Mouse (Mus musculus) stomach, embryonic 15.5 days (tissue): Measurements from ENCODE around the gene Cpsf6. TPM values are rescaled to one million over a fixed set of nuclear protein-coding genes. Genes with fewer than 3 reads are reported as not detected.

Experiments used
- ATAC-seq: fragments of 200-750 bp; cut with Nextera tagmentation; 2 replicates; pipeline ENCODE4 v1.8.0; 2017; ENCODE audit warnings: low read depth, moderate number of reproducible peaks, moderate TSS enrichment; ENCODE audit not compliant: insufficient read depth, low FRiP score
- H3K27ac ChIP-seq: fragments of 300-500 bp; sonication (generic); 2 replicates; pipeline ENCODE4 v1.5.1; 2015; ENCODE audit warnings: mild to moderate bottlenecking, inconsistent platforms
- H3K27me3 ChIP-seq: fragments of 300-500 bp; sonication (generic); replicated peaks from 2 replicates; pipeline ENCODE4 v1.6.1; 2015; ENCODE audit warnings: inconsistent platforms
- H3K36me3 ChIP-seq: fragments of 300-500 bp; sonication (generic); 2 replicates; pipeline ENCODE4 v1.6.1; 2015; ENCODE audit warnings: inconsistent platforms
- H3K4me1 ChIP-seq: fragments of 300-500 bp; sonication (generic); 2 replicates; pipeline ENCODE4 v1.6.1; 2015; ENCODE audit warnings: inconsistent platforms
- H3K4me2 ChIP-seq: fragments of 300-500 bp; sonication (generic); 2 replicates; pipeline ENCODE4 v1.6.1; 2015; ENCODE audit warnings: mild to moderate bottlenecking, inconsistent platforms
- H3K4me3 ChIP-seq: fragments of 300-500 bp; sonication (generic); replicated peaks from 2 replicates; pipeline ENCODE4 v1.5.1; 2015; ENCODE audit warnings: inconsistent platforms
- H3K9ac ChIP-seq: fragments of 300-500 bp; sonication (generic); 2 replicates; pipeline ENCODE4 v1.6.1; 2015; ENCODE audit warnings: inconsistent platforms
- H3K9me3 ChIP-seq: fragments of 300-500 bp; sonication (generic); 2 replicates; pipeline ENCODE4 v1.6.1; 2016; ENCODE audit warnings: inconsistent platforms
- WGBS: fragments of 180-500 bp; shearing (Covaris S2); methylation state at CpG from one replicate; pipeline ENCODE4 v1.1.7; 2015; 5-methylcytosine and 5-hydroxymethylcytosine counted together
- polyA plus RNA-seq: library from polyadenylated mRNA; unstranded; fragments of >200 nt; fragmentation: Nextera tagmentation; extraction: Ambion mirVana; gene quantifications from 2 replicates; pipeline ENCODE4 v1.2.1, GENCODE M21; 2015

The Cpsf6 gene
- 117 and 129 TPM in 2 replicates for polyA plus RNA-seq

DNA sequence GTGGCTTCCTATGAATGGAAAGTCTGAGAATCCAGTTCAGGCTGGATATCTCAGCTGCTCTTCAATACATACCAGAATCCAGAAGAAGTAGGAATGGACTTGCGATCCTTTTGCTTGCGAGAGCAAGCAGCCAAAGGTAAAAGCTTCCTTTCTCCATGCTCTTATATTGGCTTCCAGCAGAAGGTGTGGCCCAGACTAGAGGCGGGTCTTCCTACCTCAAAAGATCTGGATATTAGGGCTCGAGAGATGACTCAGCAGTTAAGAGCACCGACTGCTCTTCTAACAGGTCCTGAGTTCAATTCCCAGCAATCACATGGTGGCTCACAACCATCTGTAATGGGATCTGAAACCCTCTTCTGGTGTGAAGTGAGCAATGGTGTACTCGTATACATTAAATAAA, at the start of gene Cpsf6:
Gene Cpsf6, minus strand, starts transcription at position 108 of the 400 bp plus-strand sequence.
- no peaks in the 10 kb centered on the region for H3K9me3 ChIP-seq
- no peaks in the 10 kb centered on the region for H3K27me3 ChIP-seq
- ATAC-seq: no peak
- no peaks in the 10 kb centered on the region for H3K4me1 ChIP-seq
- no peak within 1 kb of the TSS for H3K4me3 ChIP-seq
- no peak within 1 kb of the TSS for H3K9ac ChIP-seq
- H3K4me2 ChIP-seq: no peak within 1 kb of the TSS
- no peak within 1 kb of the TSS for H3K27ac ChIP-seq
- no peaks in the 10 kb centered on the region for H3K36me3 ChIP-seq
- 75% methylated on average over 6 of the region's 6 CpGs for WGBS

DNA sequence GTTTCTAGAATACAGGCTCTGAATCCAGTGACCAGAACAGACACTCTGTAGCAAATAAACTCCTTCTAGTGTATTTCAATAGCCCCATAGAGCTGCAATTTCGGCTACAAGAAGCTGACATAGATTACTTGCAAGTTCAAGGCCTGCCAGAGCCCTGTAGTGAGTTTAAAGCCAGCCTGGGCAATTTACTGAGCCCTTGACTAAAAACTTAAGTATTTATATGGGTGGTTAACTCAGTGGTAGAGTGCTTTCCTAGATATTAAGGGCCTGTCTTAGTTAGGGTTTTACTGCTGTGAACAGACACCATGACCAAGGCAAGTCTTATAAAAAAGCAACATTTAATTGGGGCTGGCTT, 46.8 kb upstream of the Cpsf6 start:
- 76% methylated on average over 1 of the region's 1 CpGs for WGBS

GRCm38 (mm10) chr10:117425907-117426614, 46.2 kb upstream of the Cpsf6 start:
- ATAC-seq: no peak
- no peak overlapping the region for H3K27ac ChIP-seq
- H3K4me2 ChIP-seq: no peak overlapping the region
- no peak overlapping the region for H3K9ac ChIP-seq
- no peaks in the 10 kb centered on the region for H3K9me3 ChIP-seq
- no peaks in the 10 kb centered on the region for H3K4me1 ChIP-seq
- H3K27me3 ChIP-seq: no peaks in the 10 kb centered on the region
- H3K4me3 ChIP-seq: no peak overlapping the region
- no peaks in the 10 kb centered on the region for H3K36me3 ChIP-seq
- WGBS: 53% methylated on average over 11 of the region's 11 CpGs

More for the DNA sequence above, 46.8 kb upstream of the Cpsf6 start:
- H3K4me2 ChIP-seq: no peak overlapping the region
- no peaks in the 10 kb centered on the region for H3K27me3 ChIP-seq
- H3K4me3 ChIP-seq: no peak overlapping the region
- no peaks in the 10 kb centered on the region for H3K4me1 ChIP-seq
- no peak overlapping the region for H3K27ac ChIP-seq
- H3K36me3 ChIP-seq: no peaks in the 10 kb centered on the region
- ATAC-seq: no peak
- no peaks in the 10 kb centered on the region for H3K9me3 ChIP-seq
- H3K9ac ChIP-seq: no peak overlapping the region

DNA sequence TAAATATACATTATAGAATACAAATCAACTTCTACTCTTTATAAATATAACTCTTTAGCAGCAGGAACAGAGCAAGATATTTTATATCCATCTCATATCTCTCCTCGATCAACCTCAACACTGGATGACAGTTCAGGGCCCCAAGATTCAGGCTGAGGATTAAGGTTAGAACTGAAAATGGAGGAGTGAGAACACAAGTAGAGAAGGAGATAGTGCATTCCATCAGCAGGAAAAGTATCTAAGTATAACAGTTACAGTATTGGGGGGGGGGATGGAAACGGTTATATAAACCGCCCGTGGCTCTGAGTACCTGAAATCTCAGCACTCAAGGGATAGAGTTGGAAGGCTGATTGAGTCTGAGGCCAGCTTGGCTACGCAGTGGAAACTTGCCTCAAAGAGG, 45.2 kb upstream of the Cpsf6 start:
- no peak overlapping the region for H3K4me3 ChIP-seq
- H3K36me3 ChIP-seq: no peaks in the 10 kb centered on the region
- ATAC-seq: no peak
- no peak overlapping the region for H3K4me2 ChIP-seq
- H3K4me1 ChIP-seq: no peaks in the 10 kb centered on the region
- H3K27me3 ChIP-seq: no peaks in the 10 kb centered on the region
- no peak overlapping the region for H3K27ac ChIP-seq
- H3K9me3 ChIP-seq: no peaks in the 10 kb centered on the region
- WGBS: 91% methylated on average over 5 of the region's 5 CpGs
- H3K9ac ChIP-seq: no peak overlapping the region

GRCm38 (mm10) chr10:117424146-117424905, 44.5 kb upstream of the Cpsf6 start:
- H3K4me1 ChIP-seq: no peaks in the 10 kb centered on the region
- H3K4me2 ChIP-seq: no peak overlapping the region
- no peaks in the 10 kb centered on the region for H3K36me3 ChIP-seq
- no peak overlapping the region for H3K9ac ChIP-seq
- no peak overlapping the region for H3K27ac ChIP-seq
- 38% methylated on average over 3 of the region's 3 CpGs for WGBS
- no peaks in the 10 kb centered on the region for H3K9me3 ChIP-seq
- no peak for ATAC-seq
- no peak overlapping the region for H3K4me3 ChIP-seq
- H3K27me3 ChIP-seq: no peaks in the 10 kb centered on the region

DNA sequence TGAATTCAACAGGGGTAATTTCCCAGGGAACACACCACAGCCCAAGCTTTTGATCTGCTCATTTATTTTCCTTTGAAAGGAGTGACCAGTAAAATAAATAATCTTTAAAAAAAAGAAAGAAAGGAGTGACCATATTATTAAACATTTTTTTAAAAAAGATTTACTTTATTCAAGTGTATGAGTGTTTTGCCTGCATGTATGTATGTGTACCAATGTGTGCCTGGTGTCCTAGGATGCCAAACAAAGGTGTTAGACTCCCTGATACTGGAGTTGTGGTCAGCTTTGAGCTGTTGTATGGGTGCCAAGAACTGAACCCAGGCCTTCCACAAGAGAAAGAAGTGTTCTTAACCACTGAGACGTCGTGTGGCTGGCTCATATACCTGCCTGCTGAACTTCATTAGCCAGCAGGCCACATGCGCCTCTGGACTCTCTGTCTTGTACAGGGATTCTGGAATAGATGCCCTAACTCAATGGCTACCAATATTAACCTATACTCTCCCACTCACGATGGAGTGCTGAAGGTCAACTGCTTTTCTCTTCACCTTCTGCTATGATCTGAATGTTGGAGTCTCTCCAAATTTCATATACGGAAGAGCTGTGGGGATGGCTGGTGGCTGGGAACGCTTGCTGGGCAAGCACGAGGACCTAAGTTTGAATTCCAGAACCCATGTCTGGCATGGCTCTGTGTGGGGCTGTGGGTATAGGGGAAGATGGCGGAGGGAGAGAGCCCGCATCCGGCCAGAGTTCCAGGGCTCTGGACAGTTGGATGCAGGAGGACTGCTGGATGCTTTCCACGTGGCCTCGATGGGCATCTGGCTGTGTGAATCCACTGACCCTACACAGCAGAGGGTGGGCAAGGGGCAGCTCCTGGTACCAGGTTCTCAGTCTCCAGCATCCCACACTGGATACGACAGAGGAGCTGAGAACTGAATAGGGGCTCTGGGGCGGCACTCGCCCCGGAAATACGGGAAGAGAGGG, 43.5 kb upstream of the Cpsf6 start:
- ATAC-seq: no peak
- Histone ChIP-seq H3K9me3 (no peaks in the 10 kb centered on the region), H3K36me3 (no peaks in the 10 kb centered on the region), H3K27ac (no peak overlapping the region), H3K4me3 (no peak overlapping the region), H3K27me3 (no peaks in the 10 kb centered on the region), H3K4me2 (no peak overlapping the region), H3K9ac (no peak overlapping the region), H3K4me1 (no peaks in the 10 kb centered on the region)
- 81% methylated on average over 17 of the region's 17 CpGs for WGBS

- H3K4me2 ChIP-seq: no peak overlapping the region
- H3K4me3 ChIP-seq: no peak overlapping the region
- no peaks in the 10 kb centered on the region for H3K9me3 ChIP-seq
- H3K27me3 ChIP-seq: no peaks in the 10 kb centered on the region
- WGBS: 76% methylated on average over 6 of the region's 6 CpGs
- no peak overlapping the region for H3K27ac ChIP-seq
- ATAC-seq: no peak
- H3K9ac ChIP-seq: no peak overlapping the region
- no peaks in the 10 kb centered on the region for H3K36me3 ChIP-seq
- peaks cover 8% of the 10 kb centered on the region; the same call in 1 of the 2 replicates for H3K4me1 ChIP-seq
Observed at GRCm38 (mm10) chr10:117422174-117422808, 42.5 kb upstream of the Cpsf6 start.

- Histone ChIP-seq H3K4me1 (peaks cover 12% of the 10 kb centered on the region; the same call in 1 of the 2 replicates), H3K4me2 (no peak overlapping the region), H3K4me3 (no peak overlapping the region), H3K9me3 (no peaks in the 10 kb centered on the region), H3K27ac (no peak overlapping the region), H3K9ac (no peak overlapping the region), H3K36me3 (no peaks in the 10 kb centered on the region), H3K27me3 (no peaks in the 10 kb centered on the region)
- ATAC-seq: no peak
- 84% methylated on average over 7 of the region's 7 CpGs for WGBS
Observed at GRCm38 (mm10) chr10:117421283-117422107, 41.7 kb upstream of the Cpsf6 start.

DNA sequence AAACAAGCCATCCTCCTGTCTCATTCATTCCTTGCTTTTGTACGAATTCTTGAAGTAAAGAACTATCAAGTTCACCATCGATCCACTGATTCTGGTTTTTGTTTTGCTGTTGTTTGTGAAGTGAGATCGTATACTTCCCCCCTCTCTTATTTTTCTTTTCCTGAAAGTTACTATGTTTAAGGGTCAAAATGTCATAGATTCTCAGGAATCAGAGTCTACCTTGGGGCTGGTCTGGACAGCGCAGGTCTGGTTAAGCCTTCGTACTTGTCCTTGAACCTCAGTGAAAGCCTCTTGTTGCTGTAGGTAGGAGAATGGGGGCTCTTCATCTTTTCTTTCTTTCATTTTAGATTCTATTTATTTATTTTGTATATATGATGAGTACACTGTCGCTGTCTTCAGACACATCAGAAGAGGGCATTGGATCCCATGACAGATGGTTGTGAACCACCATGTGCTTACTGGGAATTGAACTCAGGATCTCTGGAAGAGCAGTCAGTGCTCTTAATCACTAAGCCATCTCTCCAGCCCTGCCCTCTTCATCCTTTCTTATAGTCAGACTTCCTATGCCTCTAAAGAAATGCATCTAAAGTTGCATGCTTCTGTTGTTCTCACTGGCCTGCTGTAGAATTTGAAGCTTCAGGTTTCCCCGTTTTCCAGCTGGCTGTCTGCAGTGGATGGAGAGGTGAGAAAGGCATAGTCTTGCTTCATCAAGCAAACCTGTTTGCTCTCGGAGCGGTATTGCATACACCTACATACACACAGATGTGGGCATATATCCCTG, 40.9 kb upstream of the Cpsf6 start:
- WGBS: 82% methylated on average over 9 of the region's 9 CpGs

GRCm38 (mm10) chr10:117419577-117420290, 39.9 kb upstream of the Cpsf6 start:
- H3K4me3 ChIP-seq: no peak overlapping the region
- no peak overlapping the region for H3K4me2 ChIP-seq
- no peak overlapping the region for H3K9ac ChIP-seq
- no peaks in the 10 kb centered on the region for H3K27me3 ChIP-seq
- H3K27ac ChIP-seq: no peak overlapping the region
- 61% methylated on average over 8 of the region's 8 CpGs for WGBS
- H3K4me1 ChIP-seq: peaks cover 12% of the 10 kb centered on the region; the same call in 1 of the 2 replicates
- H3K9me3 ChIP-seq: no peaks in the 10 kb centered on the region
- H3K36me3 ChIP-seq: no peaks in the 10 kb centered on the region
- ATAC-seq: no peak

More for the DNA sequence above, 40.9 kb upstream of the Cpsf6 start:
- Histone ChIP-seq H3K4me2 (no peak overlapping the region), H3K4me1 (peaks cover 12% of the 10 kb centered on the region; the same call in 1 of the 2 replicates), H3K27me3 (no peaks in the 10 kb centered on the region), H3K9me3 (no peaks in the 10 kb centered on the region), H3K27ac (no peak overlapping the region), H3K36me3 (no peaks in the 10 kb centered on the region), H3K9ac (no peak overlapping the region), H3K4me3 (no peak overlapping the region)
- ATAC-seq: no peak
